Mouse (Mus musculus): Measurements from ENCODE around the gene Specc1. TPM values are rescaled to one million over a fixed set of nuclear protein-coding genes. Genes with fewer than 3 reads are reported as not detected.

Gene Specc1
- total and polyA plus RNA-seq, 3 experiments, result 7.3 to 18.6 (median 15.5) TPM

- in situ Hi-C loops (cut with MboI; ENCODE audit: low pct_ligation_motif_present, low pct_unique_long_range_greater_than_20kb, low sequenced_read_pairs), result no loop called here
- H3K27ac ChIP-seq (ENCODE audit: insufficient read depth, low read depth), result peak overlapping the region; percentile 98
Observed at GRCm38 (mm10) chr11:62005911-62006260, 49.3 kb downstream of the Specc1 start.

GRCm38 (mm10) chr11:62006680-62007079 is 50.1 kb downstream of the Specc1 start:
- dilution Hi-C loops (cut with MboI; ENCODE audit: extremely low pct_ligation_motif_present, extremely low pct_unique_long_range_greater_than_20kb, low sequenced_read_pairs), result no loop called here
- H3K4me3 ChIP-seq (replicated peaks in 1 of 3; ENCODE audit: low read depth in 2 of 3, low read length in 2 of 3, poor library complexity in 1 of 3), result peak overlapping the region; percentile 57 to 74 (median 63)
- H3K27me3 ChIP-seq (replicated peaks), result no peaks in the 10 kb centered on the region
- H3K4me1 ChIP-seq (ENCODE audit: control insufficient read depth in 1 of 2, insufficient read depth in 2 of 2), result peaks cover 21 to 51% of the 10 kb centered on the region in 2 experiments
- TF ChIP-seq KAT2A (IDR thresholded peaks at IDR 0.05; ENCODE audit: insufficient replicate concordance, low read length), result no peak
- peak; percentile 74 for TF ChIP-seq SIN3A (IDR thresholded peaks at IDR 0.05; ENCODE audit: low read length)
- no peak for TF ChIP-seq UBTF (IDR thresholded peaks at IDR 0.05; ENCODE audit: low read depth, low read length)
- no peak for TF ChIP-seq USF1 (IDR thresholded peaks at IDR 0.05; ENCODE audit: low read depth, low read length)
- peak; percentile 64 for TF ChIP-seq POLR2A (IDR thresholded peaks at IDR 0.05; ENCODE audit: low read depth, low read length)
- TF ChIP-seq RCOR1 (conservative IDR thresholded peaks at IDR 0.05; ENCODE audit: low read depth, low read length), result no peak
- no peak for TF ChIP-seq MXI1 (IDR thresholded peaks at IDR 0.05; ENCODE audit: low read depth, low read length)
- TF ChIP-seq PAX5 (IDR thresholded peaks at IDR 0.05; ENCODE audit: low read length), result no peak
- TF ChIP-seq ETS1 (conservative IDR thresholded peaks at IDR 0.05; ENCODE audit: low read depth, low read length), result no peak; the same call in 1 of the 2 replicates
- TF ChIP-seq NELFE (IDR thresholded peaks at IDR 0.05; ENCODE audit: low read depth, low read length), result peak; percentile 53; the same call in 1 of the 2 replicates
- TF ChIP-seq EP300 (IDR thresholded peaks at IDR 0.05; ENCODE audit: low read length), result peak; percentile 18; the same call in 1 of the 2 replicates
- no peak; the same call in 1 of the 2 replicates for TF ChIP-seq HCFC1 (IDR thresholded peaks at IDR 0.05; ENCODE audit: low read depth, low read length)
- peak; percentile 66; the same call in 1 of the 2 replicates for TF ChIP-seq TBP (conservative IDR thresholded peaks at IDR 0.05; ENCODE audit: low read depth, low read length)
- TF ChIP-seq MAZ (IDR thresholded peaks at IDR 0.05; ENCODE audit: low read depth, low read length), result no peak
- TF ChIP-seq TCF12 (IDR thresholded peaks at IDR 0.05; ENCODE audit: low read depth, low read length), result peak; percentile 57; the same call in 1 of the 2 replicates
- no peak for TF ChIP-seq E2F4 (IDR thresholded peaks at IDR 0.05; ENCODE audit: insufficient replicate concordance, low read depth, low read length)
- no peak for TF ChIP-seq MAX (IDR thresholded peaks at IDR 0.05; ENCODE audit: low read length)
- TF ChIP-seq CTCF (conservative IDR thresholded peaks at IDR 0.05 in 1 of 2, IDR thresholded peaks at IDR 0.05 in 1 of 2; ENCODE audit: low read depth in 2 of 2, low read length in 2 of 2), result no peak
- no peak for TF ChIP-seq SMC3 (IDR thresholded peaks at IDR 0.05; ENCODE audit: low read depth, low read length)
- no peak for TF ChIP-seq ZMIZ1 (IDR thresholded peaks at IDR 0.05; ENCODE audit: low read depth, low read length)
- TF ChIP-seq NRF1 (IDR thresholded peaks at IDR 0.05; ENCODE audit: low read depth, low read length), result no peak
- TF ChIP-seq GABPA (IDR thresholded peaks at IDR 0.05; ENCODE audit: insufficient replicate concordance, low read depth, low read length), result no peak
- TF ChIP-seq ZNF384 (IDR thresholded peaks at IDR 0.05; ENCODE audit: low read depth, low read length), result no peak
- peak; percentile 88 for TF ChIP-seq CHD2 (IDR thresholded peaks at IDR 0.05; ENCODE audit: low read length)
- peak; percentile 91 for TF ChIP-seq ELF1 (IDR thresholded peaks at IDR 0.05; ENCODE audit: low read depth, low read length)
- TF ChIP-seq IRF4 (IDR thresholded peaks at IDR 0.05; ENCODE audit: low read depth, low read length), result no peak
- TF ChIP-seq MEF2A (IDR thresholded peaks at IDR 0.05; ENCODE audit: borderline replicate concordance, low read depth, low read length), result no peak; the same call in 1 of the 2 replicates
- TF ChIP-seq MYC (IDR thresholded peaks at IDR 0.05; ENCODE audit: low read depth, low read length), result 0 out of 2 replicates have a peak, but pooled peaks have one; percentile 16
- H3K27ac ChIP-seq (ENCODE audit: insufficient read depth, low read depth), result peak overlapping the region; percentile 98
- in situ Hi-C loops (cut with MboI; ENCODE audit: low pct_ligation_motif_present, low pct_unique_long_range_greater_than_20kb, low sequenced_read_pairs), result no loop called here
- H3K9ac ChIP-seq (ENCODE audit: insufficient read depth, low read depth), result peak overlapping the region; percentile 88
- no peaks in the 10 kb centered on the region for H3K36me3 ChIP-seq (replicated peaks in 1 of 2; ENCODE audit: control insufficient read depth in 1 of 2, insufficient read depth in 1 of 2, low read length in 1 of 2)
- H3K79me2 ChIP-seq (replicated peaks; ENCODE audit: control insufficient read depth, extremely low read depth, insufficient read depth, poor library complexity, severe bottlenecking), result peaks cover 15% of the 10 kb centered on the region
- DNase-seq (ENCODE audit: extremely low read depth), result peak; percentile 66
- H3K9me3 ChIP-seq (replicated peaks; ENCODE audit: low read length), result no peaks in the 10 kb centered on the region
- H3K4me2 ChIP-seq (ENCODE audit: insufficient read depth, low read depth, poor library complexity, severe bottlenecking), result peak overlapping the region; percentile 89

More at GRCm38 (mm10) chr11:62005911-62006260, 49.3 kb downstream of the Specc1 start:
- Histone ChIP-seq H3K27me3 (replicated peaks) (no peaks in the 10 kb centered on the region), H3K79me2 (replicated peaks; ENCODE audit: control insufficient read depth, extremely low read depth, insufficient read depth, poor library complexity, severe bottlenecking) (peaks cover 15% of the 10 kb centered on the region), H3K4me2 (ENCODE audit: insufficient read depth, low read depth, poor library complexity, severe bottlenecking) (peak overlapping the region; percentile 89), H3K9me3 (replicated peaks; ENCODE audit: low read length) (no peaks in the 10 kb centered on the region), H3K36me3 (replicated peaks in 1 of 2; ENCODE audit: control insufficient read depth in 1 of 2, insufficient read depth in 1 of 2, low read length in 1 of 2) (no peaks in the 10 kb centered on the region), H3K4me3 (replicated peaks in 1 of 3; ENCODE audit: low read depth in 2 of 3, low read length in 2 of 3, poor library complexity in 1 of 3) (peak overlapping the region; percentile 57 to 74 (median 63)), H3K9ac (ENCODE audit: insufficient read depth, low read depth) (peak overlapping the region; percentile 88), H3K4me1 (ENCODE audit: control insufficient read depth in 1 of 2, insufficient read depth in 2 of 2) (peaks cover 16 to 43% of the 10 kb centered on the region in 2 experiments)
- no peak for DNase-seq (ENCODE audit: extremely low read depth)
- TF ChIP-seq MAZ (IDR thresholded peaks at IDR 0.05; ENCODE audit: low read depth, low read length) (no peak), NELFE (IDR thresholded peaks at IDR 0.05; ENCODE audit: low read depth, low read length) (no peak), GABPA (IDR thresholded peaks at IDR 0.05; ENCODE audit: insufficient replicate concordance, low read depth, low read length) (no peak), ELF1 (IDR thresholded peaks at IDR 0.05; ENCODE audit: low read depth, low read length) (no peak), ZKSCAN1 (IDR thresholded peaks at IDR 0.05; ENCODE audit: borderline replicate concordance, low read depth, low read length) (no peak), ZMIZ1 (IDR thresholded peaks at IDR 0.05; ENCODE audit: low read depth, low read length) (no peak), EP300 (IDR thresholded peaks at IDR 0.05; ENCODE audit: low read length) (no peak), BHLHE40 (IDR thresholded peaks at IDR 0.05; ENCODE audit: low read depth, low read length) (no peak), ETS1 (conservative IDR thresholded peaks at IDR 0.05; ENCODE audit: low read depth, low read length) (no peak), ZC3H11A (IDR thresholded peaks at IDR 0.05; ENCODE audit: low read depth, low read length) (no peak), RCOR1 (conservative IDR thresholded peaks at IDR 0.05; ENCODE audit: low read depth, low read length) (no peak), RAD21 (IDR thresholded peaks at IDR 0.05; ENCODE audit: low read depth, low read length) (no peak)
- dilution Hi-C loops (cut with MboI; ENCODE audit: extremely low pct_ligation_motif_present, extremely low pct_unique_long_range_greater_than_20kb, low sequenced_read_pairs), result no loop called here

Data from CH12.LX (cell line).